Mouse (Mus musculus): Measurements from ENCODE around the gene Nol6.

The Nol6 gene

GRCm38 (mm10) chr4:41124180-41124951 is at the start of gene Nol6:
Gene Nol6, minus strand, starts transcription at chr4:41124455.
- peak; percentile 99 for DNase-seq

DNA sequence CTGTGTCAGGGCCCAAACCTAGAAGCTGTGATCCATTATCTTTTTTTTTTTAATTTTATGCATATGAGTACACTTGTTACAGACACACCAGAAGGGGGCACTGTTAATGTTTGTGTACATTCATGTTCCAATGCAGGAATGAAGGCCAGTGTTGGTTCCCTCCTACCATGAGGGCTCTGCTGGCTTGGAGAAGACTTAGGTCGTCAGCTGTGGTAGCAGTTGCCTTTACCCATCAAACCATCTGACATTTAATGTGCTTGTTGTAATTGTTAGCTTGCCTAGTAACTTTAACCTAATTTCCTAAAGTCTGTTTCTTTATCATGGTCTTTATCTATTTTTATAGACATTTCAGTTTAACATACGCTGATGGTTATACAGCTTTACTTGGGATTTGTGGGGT is 46.7 kb upstream of the Nol6 start:
- DNase-seq = no peak

- peak; percentile 80 for DNase-seq
These were observed 41.6 kb upstream of the Nol6 start for GRCm38 (mm10) chr4:41165693-41166475.

DNA sequence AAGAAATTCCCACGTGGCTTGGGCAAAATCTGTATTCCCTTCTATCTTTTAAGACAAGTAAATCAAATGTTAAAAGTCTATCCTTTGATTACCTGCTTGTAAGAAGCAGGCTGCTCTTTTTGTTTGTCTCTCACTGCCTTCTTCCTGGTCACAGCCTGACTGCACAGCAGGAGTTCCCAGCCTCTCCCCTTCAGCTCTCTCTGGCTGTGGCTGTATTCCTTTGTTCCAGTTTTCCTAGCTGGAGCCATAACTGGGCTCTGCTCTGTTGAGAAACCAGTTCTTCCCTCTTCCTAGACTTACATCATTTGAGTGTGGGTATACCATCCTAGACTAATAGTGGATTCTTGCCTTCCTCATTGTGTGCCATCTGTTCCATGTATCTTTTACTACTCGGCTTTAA is 40.7 kb upstream of the Nol6 start:
- DNase-seq = peak; percentile 58

DNA sequence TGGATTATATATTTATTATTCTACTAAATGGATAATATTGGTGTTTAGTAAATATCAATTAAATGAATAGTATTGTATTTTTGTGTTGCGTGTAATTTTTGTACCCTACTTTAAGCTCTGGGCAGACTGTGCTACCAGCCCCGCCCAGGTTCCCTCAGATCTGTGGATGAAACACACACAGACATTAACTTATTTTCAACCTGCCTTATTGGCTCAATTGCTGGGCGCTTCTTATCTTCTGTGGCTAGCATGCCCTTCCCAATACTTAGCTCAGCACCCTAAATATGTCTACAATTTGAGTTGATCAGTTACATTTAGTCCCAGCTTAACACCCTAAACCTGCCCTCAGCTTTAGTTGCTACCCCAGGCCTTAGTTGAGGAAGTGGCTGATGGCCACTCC is 37.0 kb upstream of the Nol6 start:
- no peak for DNase-seq

DNA sequence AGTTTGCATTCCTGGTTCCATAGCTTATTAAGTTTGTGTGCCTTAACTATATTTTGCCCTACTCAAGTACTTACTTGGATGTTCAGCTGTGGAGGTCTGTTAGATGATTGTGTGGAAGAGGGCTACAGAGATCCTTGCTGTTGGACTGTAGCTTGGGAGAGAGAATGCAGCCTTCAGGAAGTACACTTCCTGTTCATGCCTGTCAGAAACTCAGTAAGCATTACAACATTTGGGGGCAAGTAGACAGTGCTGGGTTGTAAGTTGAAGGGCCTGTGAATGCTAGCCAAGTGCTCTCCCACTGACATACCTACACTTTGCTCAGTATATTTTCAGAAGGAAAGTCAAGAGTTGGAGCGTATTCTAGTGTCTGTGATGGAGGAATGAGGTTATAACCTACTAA is 34.0 kb upstream of the Nol6 start:
- no peak for DNase-seq

DNA sequence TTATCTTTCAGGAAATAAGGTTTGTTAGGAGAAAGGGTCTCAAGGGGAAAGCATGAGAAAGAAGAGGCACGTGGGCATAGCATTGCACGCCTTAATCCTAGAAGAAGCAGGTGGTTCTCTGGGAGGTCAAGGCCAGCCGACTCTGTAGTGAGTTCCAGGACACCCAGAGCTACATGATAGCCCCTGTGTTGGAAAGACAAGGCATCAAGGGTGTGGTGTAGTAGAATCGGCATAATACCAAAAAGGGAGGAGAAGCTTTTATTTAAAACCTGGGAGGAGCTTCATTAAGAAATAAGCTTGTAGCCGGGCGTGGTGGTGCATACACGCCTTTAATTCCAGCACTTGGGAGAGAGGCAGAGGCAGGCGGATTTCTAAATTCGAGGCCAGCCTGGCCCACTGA is 32.7 kb upstream of the Nol6 start:
- DNase-seq = no peak

DNA sequence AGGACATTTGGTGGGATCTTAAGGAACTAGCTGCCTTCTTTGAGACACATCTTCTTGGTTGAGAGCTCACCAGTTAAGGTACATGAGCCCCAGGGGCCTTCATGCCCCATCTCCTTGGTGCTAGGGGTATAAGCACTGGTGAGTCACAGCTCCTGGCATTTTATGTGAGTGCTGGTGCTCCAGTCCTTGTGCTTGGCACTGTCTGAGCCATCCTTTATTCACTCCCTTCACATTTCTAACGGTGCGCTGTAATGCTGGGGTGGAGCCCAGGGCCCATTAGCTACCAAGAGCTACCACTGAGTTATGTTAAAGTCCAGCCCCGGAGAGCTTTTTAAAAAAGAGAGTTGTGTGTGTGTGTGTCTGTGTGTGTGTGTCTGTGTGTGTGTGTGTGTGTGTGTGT is 28.9 kb upstream of the Nol6 start:
- DNase-seq = no peak

DNA sequence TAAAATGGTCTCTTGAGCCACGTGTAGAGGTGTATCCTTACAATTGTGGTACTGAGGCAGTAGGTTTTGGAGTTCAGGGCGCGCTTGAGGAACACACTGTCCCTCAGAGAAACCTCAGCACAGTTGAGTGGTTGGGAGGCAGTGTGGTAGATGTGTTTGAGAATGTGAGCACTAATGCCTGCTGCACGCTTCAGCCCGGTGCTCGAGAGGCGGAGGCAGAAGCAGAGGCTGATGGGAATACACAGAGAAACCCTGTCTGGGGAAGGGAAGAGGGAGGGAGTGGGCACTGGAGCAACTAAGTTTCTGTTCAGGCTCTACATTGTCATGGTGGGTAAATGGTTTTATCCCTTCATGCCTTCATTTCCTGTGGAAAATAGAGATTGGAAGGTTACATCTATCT is 26.9 kb upstream of the Nol6 start:
- no peak for DNase-seq

DNA sequence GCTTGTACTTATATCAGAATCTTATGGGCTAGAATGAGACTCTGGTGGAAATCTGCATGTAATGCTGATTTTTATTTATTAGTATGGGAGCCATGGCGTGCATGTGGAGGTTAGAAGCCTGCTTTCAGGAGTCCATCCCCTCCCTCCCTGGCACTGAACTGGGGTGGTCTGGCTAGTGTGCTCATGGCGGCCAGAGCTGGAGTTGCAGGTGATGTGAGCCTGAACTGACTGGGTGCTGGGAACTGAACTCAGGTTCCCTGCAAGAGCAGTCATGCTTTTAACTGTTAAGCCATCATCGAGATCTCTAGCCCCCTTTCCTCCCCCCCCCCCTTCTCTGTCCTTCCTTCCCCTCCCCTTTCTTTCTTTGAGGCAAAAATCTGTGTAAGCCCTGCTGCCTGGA is 25.6 kb upstream of the Nol6 start:
- no peak for DNase-seq

GRCm38 (mm10) chr4:41142601-41143000 is 18.3 kb upstream of the Nol6 start:
- no peak for DNase-seq

GRCm38 (mm10) chr4:41140174-41140875 is 16.1 kb upstream of the Nol6 start:
- DNase-seq = no peak

GRCm38 (mm10) chr4:41136811-41137210 is 12.6 kb upstream of the Nol6 start:
- no peak for DNase-seq

- peak; percentile 59 for DNase-seq
These were observed 12.2 kb upstream of the Nol6 start for GRCm38 (mm10) chr4:41136454-41136805.

- DNase-seq = no peak
These were observed 11.6 kb upstream of the Nol6 start, which contains the start of gene Ube2r2 for GRCm38 (mm10) chr4:41135711-41136453. Gene Ube2r2, plus strand, starts transcription at chr4:41135743.

DNA sequence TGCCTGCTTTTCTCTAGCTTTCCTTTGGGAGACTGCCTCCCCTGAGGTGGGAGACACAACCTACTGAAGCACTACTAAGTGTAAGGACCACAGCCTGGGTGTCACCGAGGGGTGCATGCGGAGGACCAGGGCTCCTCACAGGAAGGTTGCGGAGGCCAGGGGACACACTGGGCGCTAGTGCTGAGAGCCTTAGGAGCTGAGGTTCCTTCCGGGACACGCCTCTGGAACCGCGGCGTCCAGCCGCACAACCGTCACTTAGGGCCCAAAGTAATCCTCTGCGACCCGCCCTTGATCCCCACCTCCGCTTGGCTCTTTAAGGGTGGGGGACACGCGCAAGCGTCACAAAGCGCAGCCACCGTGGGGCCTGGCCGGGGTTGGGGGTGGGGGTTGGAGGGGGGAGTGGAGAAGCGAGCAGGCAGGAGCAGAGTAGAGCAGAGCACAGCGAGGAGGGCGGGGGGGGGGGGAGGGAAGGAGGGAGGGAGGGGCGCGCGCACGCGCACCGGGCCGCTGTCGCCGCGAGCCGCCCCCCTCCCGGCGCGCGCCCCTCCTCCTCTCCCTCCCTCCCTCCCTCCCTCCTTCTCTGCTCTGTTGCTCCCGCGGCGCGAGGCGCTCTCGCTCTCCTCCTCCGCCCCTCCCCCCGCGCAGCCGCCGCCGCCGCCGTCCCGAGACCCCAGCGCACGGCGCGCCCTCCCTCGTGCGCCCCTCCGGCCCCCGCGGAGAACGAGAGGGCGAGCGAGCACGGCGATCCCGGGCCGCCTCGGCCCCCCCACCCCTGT is 10.9 kb upstream of the Nol6 start:
- peak; percentile 78 for DNase-seq

DNA sequence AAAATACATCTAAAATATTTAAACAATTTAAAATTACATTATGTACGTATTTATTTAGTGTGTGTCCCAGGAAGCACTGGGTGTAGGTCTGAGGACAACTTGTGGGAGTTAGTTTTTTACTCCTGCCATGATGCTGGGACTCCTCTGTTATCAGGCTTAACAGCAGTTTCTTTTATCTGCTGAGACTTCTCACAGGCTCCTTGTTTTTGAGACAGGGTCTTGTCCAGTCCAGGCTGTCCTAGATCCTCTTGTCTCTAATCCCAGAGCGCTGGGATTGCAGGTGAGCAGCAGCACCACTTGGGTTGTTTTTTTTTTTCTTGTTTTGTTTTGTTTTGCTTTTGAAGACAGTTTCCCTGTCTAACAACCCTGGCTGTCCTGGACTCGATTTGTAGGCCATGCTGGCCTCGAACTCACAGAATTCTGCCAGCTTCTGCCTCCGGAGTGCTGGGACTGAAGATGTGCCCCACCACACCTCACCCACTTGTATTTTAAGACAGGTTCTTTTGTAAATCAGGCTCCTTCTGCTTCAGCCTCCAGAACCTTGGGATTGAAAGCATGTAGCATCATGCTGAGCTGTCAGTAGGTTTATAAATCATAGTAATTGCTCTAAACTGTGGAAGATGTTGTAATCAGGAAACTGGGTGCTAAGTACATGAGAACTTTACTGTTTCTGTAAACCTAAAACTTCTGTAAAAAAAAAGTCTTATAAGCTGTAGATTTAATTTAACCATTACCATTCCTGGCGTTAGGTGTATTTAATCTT is 9.5 kb upstream of the Nol6 start:
- no peak for DNase-seq

DNA sequence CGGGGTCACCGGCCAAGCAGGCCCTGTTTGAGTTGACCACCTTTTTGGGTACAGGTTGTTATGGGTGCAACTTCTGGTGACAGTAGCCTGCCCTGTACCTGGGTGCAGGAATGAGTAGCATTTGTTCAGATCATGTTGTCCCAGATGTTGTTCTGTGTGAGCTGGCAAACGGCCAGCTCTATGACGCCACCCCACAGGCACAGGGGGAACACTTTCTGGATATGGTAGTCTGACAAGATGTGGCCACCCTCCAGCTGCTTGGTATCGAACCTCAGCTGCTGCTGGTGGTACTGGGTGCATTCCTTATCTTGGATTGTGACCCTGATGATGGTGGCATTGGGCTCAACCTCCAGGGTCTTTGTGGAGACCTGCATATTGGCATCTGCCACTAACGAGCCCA is 8.2 kb upstream of the Nol6 start:
- no peak for DNase-seq

DNA sequence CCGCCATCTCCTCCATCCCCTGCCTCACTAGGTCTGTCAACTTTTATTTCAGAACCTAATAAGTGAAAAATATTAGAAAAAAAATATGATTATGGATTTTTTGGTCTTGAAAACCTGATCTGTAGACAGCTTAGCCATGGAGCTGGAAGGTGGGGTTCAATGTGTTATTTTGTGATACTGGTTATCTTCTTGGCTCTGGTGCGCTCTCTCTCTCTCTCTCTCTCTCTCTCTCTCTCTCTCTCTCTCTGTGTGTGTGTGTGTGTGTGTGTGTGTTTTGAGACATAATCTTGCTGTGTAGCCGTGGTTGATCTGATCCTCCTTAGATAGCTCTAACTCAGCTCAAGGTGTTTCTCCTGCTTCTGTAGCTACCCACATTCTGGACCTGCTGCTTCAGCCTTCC is 5.6 kb upstream of the Nol6 start:
- DNase-seq = no peak

GRCm38 (mm10) chr4:41129406-41129805 is 5.2 kb upstream of the Nol6 start:
- peak; percentile 63 for DNase-seq

- DNase-seq = no peak
These were observed 5.5 kb downstream of the Nol6 start for GRCm38 (mm10) chr4:41118706-41119292.

Data from cerebellum, adult 11-12 months (tissue).